Mouse (Mus musculus) neural tube, embryonic 11.5 days (tissue): ENCODE data around the gene Asphd2. TPM values are rescaled to one million over a fixed set of nuclear protein-coding genes. Genes with fewer than 3 reads are reported as not detected.

ENCODE experiments used
- ATAC-seq: fragments of 200-750 bp; cut with Nextera tagmentation; 2 replicates; pipeline ENCODE4 v1.8.0; 2017; ENCODE audit warnings: moderate number of reproducible peaks, mild to moderate bottlenecking, moderate TSS enrichment, moderate library complexity; ENCODE audit not compliant: insufficient read depth, low FRiP score, low TSS enrichment
- DNase-seq: peaks from one replicate; pipeline ENCODE4 v3.0.0-alpha.2; 2015; ENCODE audit warnings: low spot score
- H3K27ac ChIP-seq: fragments of 300-500 bp; sonication (generic); 2 replicates; pipeline ENCODE4 v1.5.1; 2014; ENCODE audit warnings: low read depth, mild to moderate bottlenecking, low read length
- H3K27me3 ChIP-seq: fragments of 300-500 bp; sonication (generic); 2 replicates; pipeline ENCODE4 v1.6.1; 2014; ENCODE audit warnings: mild to moderate bottlenecking, low read length, mixed read lengths; ENCODE audit not compliant: control insufficient read depth, insufficient read depth
- H3K36me3 ChIP-seq: fragments of 300-500 bp; sonication (generic); 2 replicates; pipeline ENCODE4 v1.6.1; 2014; ENCODE audit warnings: mild to moderate bottlenecking, low read length, moderate library complexity, mixed read lengths; ENCODE audit not compliant: control insufficient read depth, insufficient read depth
- H3K4me1 ChIP-seq: fragments of 300-500 bp; sonication (generic); 2 replicates; pipeline ENCODE4 v1.6.1; 2014; ENCODE audit warnings: low read length, mixed read lengths; ENCODE audit not compliant: control insufficient read depth, insufficient read depth
- H3K4me2 ChIP-seq: fragments of 300-500 bp; sonication (generic); 2 replicates; pipeline ENCODE4 v1.6.1; 2014; ENCODE audit warnings: low read depth, mild to moderate bottlenecking, moderate library complexity
- H3K4me3 ChIP-seq: fragments of 300-500 bp; sonication (generic); 2 replicates; pipeline ENCODE4 v1.5.1; 2014; ENCODE audit warnings: low read depth, low read length
- H3K9ac ChIP-seq: fragments of 300-500 bp; sonication (generic); 2 replicates; pipeline ENCODE4 v1.6.1; 2014; ENCODE audit warnings: mild to moderate bottlenecking, low read length
- H3K9me3 ChIP-seq: fragments of 300-500 bp; sonication (generic); 2 replicates; pipeline ENCODE4 v1.6.1; 2016; ENCODE audit warnings: low read length; ENCODE audit not compliant: control insufficient read depth
- WGBS: fragments of 180-500 bp; shearing (Covaris S2); extraction: QIAGEN DNeasy Blood & Tissue Kit; methylation state at CpG from one replicate; pipeline ENCODE4 v1.1.7; 2014; 5-methylcytosine and 5-hydroxymethylcytosine counted together
- polyA plus RNA-seq: library from polyadenylated mRNA; unstranded; fragments of >200 nt; fragmentation: Nextera tagmentation; extraction: Ambion mirVana; gene quantifications from 2 replicates; pipeline ENCODE4 v1.2.1, GENCODE M21; 2014

Gene Asphd2
- polyA plus RNA-seq, 1 experiment from 2014 or later, result 46.3 TPM

GRCm38 (mm10) chr5:112384805-112385472 lies 9.7 kb downstream of the Asphd2 start:
- H3K27me3 ChIP-seq, result no peaks in the 10 kb centered on the region
- DNase-seq (no peak), ATAC-seq (no peak)
- no peaks in the 10 kb centered on the region for H3K4me1 ChIP-seq
- no peak overlapping the region for H3K4me3 ChIP-seq
- no peaks in the 10 kb centered on the region for H3K9me3 ChIP-seq
- H3K27ac ChIP-seq, result no peak overlapping the region
- no peak overlapping the region for H3K9ac ChIP-seq
- no peak overlapping the region for H3K4me2 ChIP-seq
- WGBS, result 96% methylated on average over 13 of the region's 13 CpGs
- peaks cover 3% of the 10 kb centered on the region; the same call in 1 of the 2 replicates for H3K36me3 ChIP-seq

- DNase-seq (no peak), ATAC-seq (no peak)
- WGBS, result 74% methylated on average over 16 of the region's 17 CpGs
- Histone ChIP-seq H3K4me1 (no peaks in the 10 kb centered on the region), H3K36me3 (peaks cover 3% of the 10 kb centered on the region; the same call in 1 of the 2 replicates), H3K4me2 (no peak overlapping the region), H3K9ac (no peak overlapping the region), H3K27ac (no peak overlapping the region), H3K27me3 (no peaks in the 10 kb centered on the region), H3K4me3 (no peak overlapping the region), H3K9me3 (no peaks in the 10 kb centered on the region)
Measured at GRCm38 (mm10) chr5:112382641-112383330, 11.9 kb downstream of the Asphd2 start.

DNA sequence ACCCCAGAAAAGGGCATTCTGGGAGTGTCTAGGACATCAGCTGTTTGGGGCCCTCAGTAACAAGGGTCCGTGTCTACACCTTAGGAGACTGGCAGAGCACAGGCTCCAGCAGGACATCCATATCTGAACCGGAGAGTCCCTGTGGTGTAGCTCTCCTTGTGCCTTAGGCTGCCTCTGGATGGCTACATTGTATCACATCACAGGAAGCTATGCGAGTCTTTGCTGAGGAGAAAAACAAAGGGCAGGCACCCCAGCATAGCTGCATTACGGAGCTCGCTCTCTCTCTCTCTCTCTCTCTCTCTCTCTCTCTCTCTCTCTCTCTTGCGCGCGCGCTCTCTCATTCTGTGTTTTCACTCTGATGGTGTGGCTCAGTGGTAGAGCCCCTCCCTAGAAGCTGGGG lies 12.6 kb downstream of the Asphd2 start:
- 80% methylated on average over 9 of the region's 9 CpGs for WGBS
- no peak for DNase-seq

DNA sequence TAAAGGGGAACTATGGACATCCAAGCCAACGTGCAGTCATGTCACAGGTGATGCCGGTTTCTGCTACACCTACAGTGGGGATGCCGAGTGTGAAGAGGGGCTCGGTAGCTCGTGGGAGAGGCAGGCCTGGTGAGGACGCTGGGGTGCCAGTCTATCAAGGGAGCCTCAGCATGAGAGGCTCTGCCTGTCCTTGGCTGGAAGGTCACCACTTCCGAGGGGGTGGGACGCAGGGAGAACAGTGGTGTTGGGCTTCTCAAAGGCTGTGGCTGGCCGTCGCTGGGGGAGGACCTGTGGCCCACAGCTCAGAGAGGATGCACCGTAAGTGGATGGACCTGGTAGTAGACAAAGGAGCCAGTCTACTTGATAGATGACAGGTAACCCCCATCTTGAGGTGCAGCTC lies 13.5 kb downstream of the Asphd2 start:
- Histone ChIP-seq H3K27ac (no peak overlapping the region), H3K4me2 (no peak overlapping the region), H3K27me3 (no peaks in the 10 kb centered on the region), H3K9ac (no peak overlapping the region), H3K4me3 (no peak overlapping the region), H3K4me1 (no peaks in the 10 kb centered on the region), H3K36me3 (peaks cover under 1% of the 10 kb centered on the region; the same call in 1 of the 2 replicates), H3K9me3 (no peaks in the 10 kb centered on the region)
- DNase-seq (no peak), ATAC-seq (no peak)
- WGBS, result 87% methylated on average over 11 of the region's 11 CpGs

More for the DNA sequence above, 12.6 kb downstream of the Asphd2 start:
- no peak for ATAC-seq
- Histone ChIP-seq H3K27ac (no peak overlapping the region), H3K9ac (no peak overlapping the region), H3K36me3 (peaks cover 3% of the 10 kb centered on the region; the same call in 1 of the 2 replicates), H3K4me1 (no peaks in the 10 kb centered on the region), H3K4me3 (no peak overlapping the region), H3K27me3 (no peaks in the 10 kb centered on the region), H3K9me3 (no peaks in the 10 kb centered on the region), H3K4me2 (no peak overlapping the region)

GRCm38 (mm10) chr5:112378716-112379115 lies 15.9 kb downstream of the Asphd2 start:
- Histone ChIP-seq H3K4me2 (no peak overlapping the region), H3K27ac (no peak overlapping the region), H3K27me3 (no peaks in the 10 kb centered on the region), H3K4me1 (no peaks in the 10 kb centered on the region), H3K4me3 (no peak overlapping the region), H3K9ac (no peak overlapping the region), H3K36me3 (peaks cover 5% of the 10 kb centered on the region), H3K9me3 (no peaks in the 10 kb centered on the region)
- no peak for DNase-seq
- no peak for ATAC-seq
- 84% methylated on average over 6 of the region's 6 CpGs for WGBS

- Histone ChIP-seq H3K36me3 (peaks cover 5% of the 10 kb centered on the region), H3K9ac (no peak overlapping the region), H3K4me1 (peaks cover 6% of the 10 kb centered on the region), H3K27me3 (no peaks in the 10 kb centered on the region), H3K4me3 (no peak overlapping the region), H3K27ac (no peak overlapping the region), H3K9me3 (no peaks in the 10 kb centered on the region), H3K4me2 (no peak overlapping the region)
- ATAC-seq, result no peak
- WGBS, result 92% methylated on average over 1 of the region's 1 CpGs
- no peak for DNase-seq
Measured at GRCm38 (mm10) chr5:112377380-112377779, 17.3 kb downstream of the Asphd2 start.

DNA sequence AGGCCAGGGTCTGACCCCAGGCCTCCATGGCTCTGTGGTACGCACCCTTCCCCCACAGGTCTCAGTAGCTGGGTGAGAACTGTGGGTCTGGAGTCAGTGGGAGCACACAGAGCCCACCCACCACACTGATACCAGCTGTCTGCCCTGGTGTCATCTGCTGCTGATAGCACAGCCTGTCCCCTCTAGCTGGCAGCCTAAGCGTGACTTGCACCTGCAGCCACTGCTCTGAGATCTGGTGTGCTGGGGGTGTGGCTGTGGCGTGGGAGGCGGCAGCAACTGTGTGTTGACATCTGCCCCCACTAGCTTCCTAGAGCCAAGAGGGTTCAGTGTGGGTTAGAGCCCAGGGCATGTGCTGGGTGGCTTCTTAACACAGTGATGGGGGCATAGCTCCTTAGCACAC lies 18.6 kb downstream of the Asphd2 start:
- Histone ChIP-seq H3K27ac (no peak overlapping the region), H3K4me3 (no peak overlapping the region), H3K4me1 (peaks cover 12% of the 10 kb centered on the region), H3K9ac (no peak overlapping the region; the same call in 1 of the 2 replicates), H3K4me2 (no peak overlapping the region), H3K27me3 (no peaks in the 10 kb centered on the region), H3K36me3 (peaks cover 5% of the 10 kb centered on the region), H3K9me3 (no peaks in the 10 kb centered on the region)
- no peak for ATAC-seq
- WGBS, result 89% methylated on average over 4 of the region's 4 CpGs
- no peak for DNase-seq

GRCm38 (mm10) chr5:112371933-112372332 lies 22.7 kb downstream of the Asphd2 start:
- no peak overlapping the region for H3K4me2 ChIP-seq
- peak; percentile 85 for ATAC-seq
- H3K9me3 ChIP-seq, result no peaks in the 10 kb centered on the region
- DNase-seq, result peak; percentile 73
- 43% methylated on average over 7 of the region's 7 CpGs for WGBS
- H3K36me3 ChIP-seq, result peaks cover 10% of the 10 kb centered on the region
- no peaks in the 10 kb centered on the region for H3K27me3 ChIP-seq
- H3K27ac ChIP-seq, result 0 out of 2 replicates have a peak overlapping the region, but pooled peaks have one; percentile 11
- H3K9ac ChIP-seq, result no peak overlapping the region
- no peak overlapping the region for H3K4me3 ChIP-seq
- H3K4me1 ChIP-seq, result peaks cover 15% of the 10 kb centered on the region
